Mouse (Mus musculus) cerebral cortex, adult 2 months (tissue): Measurements from ENCODE around the gene Atp2a1.

ENCODE experiments used
- WGBS: fragments of 180-500 bp; shearing (Covaris S2); methylation state at CpG from one replicate; pipeline ENCODE4 v1.1.7; 2018; 5-methylcytosine and 5-hydroxymethylcytosine counted together

The Atp2a1 gene

DNA sequence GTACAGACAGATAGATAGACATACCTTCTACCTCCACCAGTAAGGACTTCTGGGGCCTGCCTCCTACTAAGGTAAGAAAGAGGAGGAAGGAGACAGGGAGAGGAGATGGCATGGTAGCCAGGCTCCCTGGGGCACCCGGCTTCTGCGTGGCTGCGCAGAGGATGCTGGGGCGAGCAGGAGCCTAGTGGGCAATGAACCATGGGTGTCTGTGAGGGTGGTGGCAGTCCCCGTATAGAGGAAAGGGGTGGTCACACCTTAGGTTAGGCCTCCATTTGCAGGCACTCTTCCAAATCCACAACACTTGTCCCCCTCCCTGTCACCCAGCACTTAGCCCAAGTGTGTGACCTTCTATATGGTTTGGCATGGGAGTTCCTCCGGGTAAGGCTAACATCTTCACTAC, 48.2 kb downstream of the Atp2a1 start, which contains the start of gene Cd19:
Gene Cd19 (minus strand): TSS at position 165 of the 400 bp plus-strand sequence.
- WGBS, result 93% methylated on average over 6 of the region's 6 CpGs

DNA sequence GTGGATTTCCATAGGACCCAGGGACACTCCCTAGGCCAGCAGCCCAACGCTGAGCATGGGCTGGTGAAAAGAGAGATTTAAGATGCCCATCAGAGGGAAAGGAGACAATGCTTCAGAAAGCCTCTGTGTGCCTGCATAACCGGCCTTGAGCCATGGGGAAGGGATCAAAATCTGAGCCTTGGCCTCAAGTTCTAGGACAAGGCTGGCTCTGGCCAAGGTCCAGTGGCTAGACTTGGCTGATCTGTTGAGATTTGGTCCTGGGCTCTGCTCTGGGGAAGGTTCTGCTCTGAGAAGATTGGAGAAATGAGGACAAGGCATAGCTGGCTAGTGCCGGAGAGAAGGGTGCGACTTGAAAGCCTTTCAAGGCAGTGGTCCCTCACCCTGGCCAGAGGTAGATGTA, 51.8 kb downstream of the Atp2a1 start:
- 91% methylated on average over 4 of the region's 4 CpGs for WGBS

DNA sequence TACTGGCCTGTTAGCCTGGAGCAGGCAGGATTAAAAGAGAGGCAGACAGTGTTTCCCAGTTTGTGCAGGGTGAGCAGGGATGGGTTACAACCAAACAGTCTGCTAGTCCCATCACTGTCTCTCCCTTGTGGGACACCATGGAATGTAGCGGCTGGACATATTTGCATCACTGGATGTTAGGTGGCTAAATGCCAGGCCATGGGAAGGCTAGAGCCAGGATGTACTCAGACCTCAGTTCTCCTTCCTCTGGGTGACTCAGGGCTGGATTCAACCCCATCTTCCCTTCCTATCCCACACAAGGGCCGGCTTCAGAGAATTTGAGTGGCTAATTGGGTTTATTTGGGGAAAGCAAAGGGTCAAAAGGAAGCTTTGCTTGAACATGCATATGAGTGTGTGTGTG, 54.2 kb downstream of the Atp2a1 start:
- WGBS, result 88% methylated on average over 2 of the region's 2 CpGs

DNA sequence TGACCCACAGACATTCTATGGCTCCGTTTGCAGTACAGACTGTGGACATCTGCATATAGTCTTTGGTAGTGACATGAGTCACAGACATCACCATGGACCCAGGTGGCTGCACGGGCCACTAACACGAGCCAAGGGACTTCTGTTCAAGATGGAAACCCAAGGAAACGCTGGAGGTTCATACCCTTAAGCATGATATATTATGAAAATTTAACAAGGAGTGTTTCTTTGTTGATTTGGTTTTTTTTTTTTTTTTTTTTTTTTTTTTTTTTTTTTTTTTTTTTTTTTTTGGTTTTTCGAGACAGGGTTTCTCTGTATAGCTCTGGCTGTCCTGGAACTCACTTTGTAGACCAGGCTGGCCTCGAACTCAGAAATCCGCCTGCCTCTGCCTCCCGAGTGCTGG, 60.4 kb downstream of the Atp2a1 start:
- WGBS, result 77% methylated on average over 8 of the region's 8 CpGs

DNA sequence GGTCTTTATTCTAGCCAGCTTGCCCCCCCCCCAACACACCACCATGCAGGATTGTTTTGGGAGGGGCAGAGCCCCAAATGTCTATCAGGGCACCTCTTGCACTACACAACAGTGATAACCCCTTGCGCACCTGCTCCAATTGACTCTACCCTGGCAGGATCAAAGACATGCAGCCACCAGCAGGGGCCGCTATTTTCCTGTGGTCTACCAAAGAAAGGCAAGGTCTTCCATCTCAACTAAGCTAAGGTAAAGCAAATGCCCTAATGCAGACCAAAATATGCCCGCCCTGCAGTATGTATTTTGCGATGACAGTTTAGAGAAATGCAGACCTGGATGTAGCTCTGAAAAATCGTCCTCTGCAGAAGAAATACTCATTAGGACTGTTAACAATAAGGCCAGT, 63.4 kb downstream of the Atp2a1 start:
- WGBS, result 11% methylated on average over 5 of the region's 5 CpGs

DNA sequence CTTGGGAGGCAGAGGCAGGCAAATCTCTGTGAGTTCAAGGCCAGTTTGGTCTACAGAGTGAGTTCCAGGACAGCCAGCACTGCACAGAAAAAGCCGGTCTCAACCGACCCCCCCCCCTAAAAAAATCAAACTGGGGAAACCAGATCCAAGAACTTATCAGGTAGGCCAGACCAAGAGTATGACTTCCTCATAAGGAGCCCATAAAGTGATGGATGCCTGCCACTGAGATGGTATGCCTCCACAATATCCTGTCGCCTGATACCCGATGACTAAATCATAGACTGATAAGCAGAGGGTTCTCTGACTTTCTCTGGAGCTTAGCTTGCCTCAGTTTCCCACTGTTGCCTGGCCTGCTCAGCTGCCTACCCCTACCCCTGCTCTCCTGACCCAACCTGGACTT, 65.1 kb downstream of the Atp2a1 start:
- 95% methylated on average over 4 of the region's 4 CpGs for WGBS

DNA sequence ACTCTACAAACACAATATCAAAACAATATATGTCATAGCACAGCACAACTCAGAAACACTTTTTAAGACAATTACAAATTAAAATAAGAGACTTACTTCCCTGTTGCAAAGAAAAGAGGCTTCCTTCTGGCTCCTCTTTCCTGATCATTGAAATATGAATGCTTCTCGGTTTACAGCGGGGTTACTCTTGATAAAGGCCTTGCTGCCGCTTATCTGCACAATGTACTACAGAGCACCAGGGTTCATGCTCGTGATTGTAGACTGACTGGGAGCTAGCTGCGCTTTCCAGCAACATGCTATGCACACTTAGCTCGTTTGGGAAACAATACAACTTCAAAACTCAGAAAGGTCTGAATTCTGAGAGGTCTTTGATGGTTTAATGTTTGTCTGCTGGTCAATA, 65.7 kb downstream of the Atp2a1 start:
- WGBS, result 56% methylated on average over 6 of the region's 6 CpGs

DNA sequence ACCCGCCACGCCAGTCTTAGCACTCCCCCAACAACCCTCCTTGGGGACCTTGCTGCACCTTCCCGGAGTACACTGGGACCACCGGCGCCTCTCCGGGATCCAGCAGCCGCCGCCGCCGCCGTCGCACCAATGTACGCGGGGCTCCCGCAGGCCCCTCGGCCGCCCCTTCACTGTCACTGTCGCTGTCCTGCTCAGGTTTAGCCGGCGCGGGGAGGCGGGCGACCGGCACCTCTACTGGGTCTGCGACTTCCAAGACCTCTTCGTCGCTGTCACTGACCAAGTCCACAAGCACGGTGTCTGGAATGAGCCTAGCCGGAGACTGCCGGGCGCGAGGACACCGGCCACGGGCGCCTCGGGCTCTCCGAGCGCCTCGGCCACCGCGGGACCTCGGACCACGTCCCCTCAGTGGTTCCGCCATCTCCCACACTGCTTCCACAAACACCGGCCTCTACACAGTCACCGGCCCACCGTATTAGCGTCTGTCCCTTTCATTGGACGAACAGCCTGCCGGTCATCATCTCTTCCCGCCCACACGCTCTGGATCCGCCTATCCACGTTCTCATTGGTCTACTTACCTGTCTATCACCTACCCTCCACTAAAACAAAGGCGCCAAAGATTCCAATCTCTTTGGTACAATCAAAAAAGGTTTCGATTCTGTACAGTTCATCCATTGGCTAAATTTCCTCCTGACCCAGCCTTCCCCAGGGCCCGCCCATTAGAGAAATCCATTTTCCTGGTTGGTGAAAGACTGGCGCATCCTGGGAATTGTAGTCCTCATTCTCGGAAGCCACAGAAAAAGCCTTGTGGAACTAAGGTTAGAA, 66.4 kb downstream of the Atp2a1 start, which contains the start of gene Nfatc2ip:
Gene Nfatc2ip (minus strand): TSS at position 440 of the 822 bp plus-strand sequence.
- under 1% methylated on average over 59 of the region's 59 CpGs for WGBS
